Mouse (Mus musculus) left cerebral cortex, adult 11 months (tissue): ENCODE results near the gene Ces2a.

ENCODE experiments used
- DNase-seq: peaks from one replicate; pipeline ENCODE4 v3.0.0; 2022; ENCODE audit warnings: low spot score

Gene Ces2a

GRCm38 (mm10) chr8:104733753-104734152, at the start of gene Ces2a:
Ces2a (plus strand) TSS chr8:104734003.
- no peak for DNase-seq

- no peak for DNase-seq
These were observed 45.4 kb upstream of the Ces2a start for GRCm38 (mm10) chr8:104688433-104688832.

- DNase-seq: no peak
These were observed 35.2 kb upstream of the Ces2a start for GRCm38 (mm10) chr8:104698556-104698955.

- DNase-seq: no peak
These were observed 31.9 kb upstream of the Ces2a start for GRCm38 (mm10) chr8:104701900-104702299.

- no peak for DNase-seq
These were observed 12.6 kb upstream of the Ces2a start for GRCm38 (mm10) chr8:104721166-104721565.

GRCm38 (mm10) chr8:104731451-104731850, 2.4 kb upstream of the Ces2a start:
- no peak for DNase-seq

GRCm38 (mm10) chr8:104731969-104732368, 1.8 kb upstream of the Ces2a start:
- no peak for DNase-seq

GRCm38 (mm10) chr8:104742039-104742438, 8.2 kb downstream of the Ces2a start:
- DNase-seq: no peak

- no peak for DNase-seq
These were observed 9.6 kb downstream of the Ces2a start for GRCm38 (mm10) chr8:104743410-104743809.

GRCm38 (mm10) chr8:104752818-104753217, 19.0 kb downstream of the Ces2a start:
- DNase-seq: no peak

GRCm38 (mm10) chr8:104757621-104758020, 23.8 kb downstream of the Ces2a start:
- no peak for DNase-seq

GRCm38 (mm10) chr8:104758209-104758608, 24.4 kb downstream of the Ces2a start:
- peak; percentile 6 for DNase-seq

GRCm38 (mm10) chr8:104761126-104761525, 27.3 kb downstream of the Ces2a start:
- no peak for DNase-seq

GRCm38 (mm10) chr8:104766485-104766884, 32.7 kb downstream of the Ces2a start:
- DNase-seq: no peak

- no peak for DNase-seq
These were observed 36.6 kb downstream of the Ces2a start for GRCm38 (mm10) chr8:104770365-104770764.

GRCm38 (mm10) chr8:104787049-104787448, 53.2 kb downstream of the Ces2a start:
- peak; percentile 7 for DNase-seq

- no peak for DNase-seq
These were observed 55.1 kb downstream of the Ces2a start for GRCm38 (mm10) chr8:104788929-104789328.

- DNase-seq: no peak
These were observed 56.3 kb downstream of the Ces2a start for GRCm38 (mm10) chr8:104789886-104790680.
